Mouse (Mus musculus): Measurements from ENCODE around the gene Mtrf1. TPM values are rescaled to one million over a fixed set of nuclear protein-coding genes. Genes with fewer than 3 reads are reported as not detected.

Gene Mtrf1
- 10.7 and 11.0 TPM in 2 replicates for polyA plus RNA-seq (2014; fragmentation: Nextera tagmentation; extraction: Ambion mirVana)

DNA sequence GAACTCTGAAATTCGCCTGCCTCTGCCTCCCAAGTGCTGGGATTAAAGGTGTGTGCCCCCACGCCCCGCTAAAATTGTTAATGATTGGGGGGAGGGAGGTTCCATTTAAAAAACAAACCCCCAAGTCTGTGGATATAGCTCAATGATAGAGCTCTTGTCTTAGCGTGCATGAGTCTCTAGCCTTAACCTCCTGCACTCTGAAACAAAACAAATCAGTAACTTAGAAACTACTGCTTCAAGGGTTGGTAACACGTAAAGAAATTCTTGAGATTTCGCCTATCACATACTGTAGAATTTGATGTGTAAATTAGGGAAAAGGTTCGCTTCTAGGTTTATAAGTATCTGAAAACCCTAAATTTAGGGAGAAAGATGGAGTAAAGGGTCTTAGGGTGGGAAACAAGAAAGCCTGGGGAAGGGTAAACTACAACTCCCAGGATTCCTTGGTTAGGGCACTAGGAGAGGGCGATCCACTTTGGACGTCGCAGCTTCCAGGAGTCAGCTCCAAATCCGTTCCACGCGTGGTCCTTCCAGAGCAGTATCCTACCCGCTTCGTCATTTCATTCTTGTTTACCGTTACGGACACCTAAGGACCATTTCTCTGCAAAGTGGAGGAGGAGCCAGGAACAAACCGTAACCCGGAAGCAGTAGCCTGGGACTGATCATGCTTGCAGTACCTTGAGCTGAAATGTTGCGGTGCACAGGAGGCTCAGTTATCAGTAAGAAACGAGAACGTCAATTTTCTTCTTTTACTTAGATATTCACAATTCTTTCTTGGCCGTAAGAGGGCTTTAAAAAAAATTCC lies at the start of gene Mtrf1:
Gene Mtrf1, plus strand, starts transcription at position 452 of the 802 bp plus-strand sequence.
- peak within 1 kb of the TSS; percentile 69 for H3K4me2 ChIP-seq (replicated peaks)
- peak within 1 kb of the TSS; percentile 48 for H3K4me3 ChIP-seq (replicated peaks; ENCODE audit: low read length)
- no peaks in the 10 kb centered on the region for H3K9me3 ChIP-seq (ENCODE audit: control insufficient read depth, low read length)
- H3K27me3 ChIP-seq (ENCODE audit: control insufficient read depth, insufficient read depth, low read length), result no peaks in the 10 kb centered on the region
- WGBS, result 18% methylated on average over 23 of the region's 23 CpGs
- peak; percentile 78 for DNase-seq (ENCODE audit: low spot score)
- H3K27ac ChIP-seq, result peak within 1 kb of the TSS; percentile 93
- peaks cover 17% of the 10 kb centered on the region for H3K36me3 ChIP-seq (replicated peaks; ENCODE audit: control insufficient read depth, insufficient read depth)
- H3K9ac ChIP-seq, result peak within 1 kb of the TSS; percentile 59
- ATAC-seq (ENCODE audit: low FRiP score), result peak; percentile 95
- peaks cover 6% of the 10 kb centered on the region for H3K4me1 ChIP-seq (replicated peaks; ENCODE audit: control insufficient read depth, insufficient read depth, low read length)

DNA sequence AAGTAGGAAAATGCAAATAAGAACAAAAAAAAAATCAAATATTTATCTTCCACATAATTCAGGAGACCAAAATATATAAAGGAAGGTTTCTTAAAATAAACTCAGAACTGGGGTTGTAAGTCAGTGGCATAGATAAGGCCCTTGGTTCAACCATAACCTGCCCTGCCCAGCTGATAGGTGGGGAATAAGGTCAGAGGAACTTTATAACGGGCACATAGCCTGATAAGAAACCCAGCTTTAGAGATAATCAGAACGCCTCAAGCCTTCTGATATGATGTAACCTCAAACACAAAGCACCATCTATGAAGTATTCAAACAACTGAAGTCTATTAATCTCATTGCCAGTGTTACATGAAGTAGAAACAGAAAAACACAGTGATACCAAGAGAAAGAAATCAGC lies 39.5 kb upstream of the Mtrf1 start:
- Histone ChIP-seq H3K36me3 (replicated peaks; ENCODE audit: control insufficient read depth, insufficient read depth) (peaks cover 41% of the 10 kb centered on the region), H3K9me3 (ENCODE audit: control insufficient read depth, low read length) (no peaks in the 10 kb centered on the region), H3K27ac (no peak overlapping the region), H3K4me1 (replicated peaks; ENCODE audit: control insufficient read depth, insufficient read depth, low read length) (no peaks in the 10 kb centered on the region), H3K4me2 (replicated peaks) (no peak overlapping the region), H3K27me3 (ENCODE audit: control insufficient read depth, insufficient read depth, low read length) (no peaks in the 10 kb centered on the region), H3K4me3 (replicated peaks; ENCODE audit: low read length) (no peak overlapping the region), H3K9ac (no peak overlapping the region)
- 95% methylated on average over 2 of the region's 2 CpGs for whole genome bisulfite sequencing
- ATAC-seq (ENCODE audit: low FRiP score) (no peak), DNase-seq (ENCODE audit: low spot score) (no peak)

DNA sequence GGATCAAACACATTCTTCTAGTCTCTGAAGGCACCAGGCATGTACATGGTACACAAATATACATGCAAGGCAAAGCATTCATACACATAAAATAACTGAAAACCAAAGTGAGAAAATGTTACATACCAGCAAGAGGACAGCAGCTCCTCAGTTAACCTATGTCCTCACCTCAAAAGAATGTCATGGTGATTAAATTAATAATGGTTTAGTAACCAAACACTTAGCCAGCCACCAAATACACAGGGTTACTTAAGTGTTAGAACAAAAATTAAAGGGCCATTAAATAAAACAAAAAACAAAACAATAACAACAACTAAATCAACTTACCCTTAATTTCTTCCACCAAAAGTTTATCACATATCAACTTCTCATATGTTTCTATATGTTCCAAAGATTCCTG lies 20.5 kb upstream of the Mtrf1 start:
- no peaks in the 10 kb centered on the region for H3K27me3 ChIP-seq (ENCODE audit: control insufficient read depth, insufficient read depth, low read length)
- H3K4me1 ChIP-seq (replicated peaks; ENCODE audit: control insufficient read depth, insufficient read depth, low read length), result no peaks in the 10 kb centered on the region
- no peak overlapping the region for H3K4me3 ChIP-seq (replicated peaks; ENCODE audit: low read length)
- no peak overlapping the region for H3K27ac ChIP-seq
- DNase-seq (ENCODE audit: low spot score), result no peak
- no peak overlapping the region for H3K9ac ChIP-seq
- H3K36me3 ChIP-seq (replicated peaks; ENCODE audit: control insufficient read depth, insufficient read depth), result peaks cover 24% of the 10 kb centered on the region
- H3K9me3 ChIP-seq (ENCODE audit: control insufficient read depth, low read length), result no peaks in the 10 kb centered on the region
- no peak overlapping the region for H3K4me2 ChIP-seq (replicated peaks)
- ATAC-seq (ENCODE audit: low FRiP score), result no peak

DNA sequence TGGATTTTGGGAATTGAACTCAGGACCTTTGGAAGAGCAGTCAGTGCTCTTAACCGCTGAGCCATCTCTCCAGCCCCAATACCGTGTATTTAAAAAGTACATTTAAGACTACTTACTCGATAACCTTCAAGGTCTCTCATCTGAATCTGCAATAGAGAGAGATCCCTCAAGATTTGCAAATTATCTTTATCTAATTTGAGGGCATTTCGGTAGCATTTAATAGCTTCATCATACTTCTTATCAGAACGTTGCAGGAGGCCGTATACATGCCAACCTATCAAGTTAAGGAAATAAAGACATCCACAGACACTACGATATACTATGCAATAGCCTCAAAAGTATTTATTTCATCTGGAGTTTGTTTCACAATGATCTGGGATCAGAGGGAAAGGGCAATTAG lies 14.5 kb upstream of the Mtrf1 start:
- Histone ChIP-seq H3K27me3 (ENCODE audit: control insufficient read depth, insufficient read depth, low read length) (no peaks in the 10 kb centered on the region), H3K27ac (no peak overlapping the region), H3K9ac (no peak overlapping the region), H3K4me2 (replicated peaks) (no peak overlapping the region), H3K9me3 (ENCODE audit: control insufficient read depth, low read length) (no peaks in the 10 kb centered on the region), H3K4me1 (replicated peaks; ENCODE audit: control insufficient read depth, insufficient read depth, low read length) (no peaks in the 10 kb centered on the region), H3K36me3 (replicated peaks; ENCODE audit: control insufficient read depth, insufficient read depth) (peaks cover 15% of the 10 kb centered on the region; the same call in 1 of the 2 replicates), H3K4me3 (replicated peaks; ENCODE audit: low read length) (no peak overlapping the region)
- WGBS, result 90% methylated on average over 7 of the region's 7 CpGs
- no peak for DNase-seq (ENCODE audit: low spot score)
- no peak for ATAC-seq (ENCODE audit: low FRiP score)

DNA sequence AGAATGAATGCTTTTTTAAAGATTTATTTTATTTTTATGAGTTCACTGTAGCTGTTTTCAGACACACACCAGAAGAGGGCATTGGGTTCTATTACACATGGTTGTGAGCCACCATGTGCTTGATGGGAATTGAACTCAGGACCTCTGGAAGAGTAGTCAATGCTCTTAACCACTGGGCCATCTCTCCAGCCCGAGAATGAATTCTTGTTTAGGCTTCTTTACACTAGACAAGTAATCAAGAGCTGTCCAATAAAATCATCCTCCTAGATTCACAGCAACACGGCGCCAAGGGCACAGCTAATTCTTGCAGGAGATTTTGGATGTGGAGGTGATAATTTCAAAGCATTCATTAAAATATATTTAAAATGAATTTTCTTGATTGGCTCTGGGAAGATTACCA lies 9.3 kb upstream of the Mtrf1 start:
- Histone ChIP-seq H3K9me3 (ENCODE audit: control insufficient read depth, low read length) (no peaks in the 10 kb centered on the region), H3K4me2 (replicated peaks) (no peak overlapping the region), H3K4me1 (replicated peaks; ENCODE audit: control insufficient read depth, insufficient read depth, low read length) (peaks cover 11% of the 10 kb centered on the region), H3K4me3 (replicated peaks; ENCODE audit: low read length) (no peak overlapping the region), H3K27ac (no peak overlapping the region), H3K27me3 (ENCODE audit: control insufficient read depth, insufficient read depth, low read length) (no peaks in the 10 kb centered on the region), H3K36me3 (replicated peaks; ENCODE audit: control insufficient read depth, insufficient read depth) (0 out of 2 replicates have a peak, but pooled peaks cover 4% of the 10 kb centered on the region), H3K9ac (no peak overlapping the region)
- WGBS, result 96% methylated on average over 3 of the region's 3 CpGs
- no peak for ATAC-seq (ENCODE audit: low FRiP score)
- no peak for DNase-seq (ENCODE audit: low spot score)

DNA sequence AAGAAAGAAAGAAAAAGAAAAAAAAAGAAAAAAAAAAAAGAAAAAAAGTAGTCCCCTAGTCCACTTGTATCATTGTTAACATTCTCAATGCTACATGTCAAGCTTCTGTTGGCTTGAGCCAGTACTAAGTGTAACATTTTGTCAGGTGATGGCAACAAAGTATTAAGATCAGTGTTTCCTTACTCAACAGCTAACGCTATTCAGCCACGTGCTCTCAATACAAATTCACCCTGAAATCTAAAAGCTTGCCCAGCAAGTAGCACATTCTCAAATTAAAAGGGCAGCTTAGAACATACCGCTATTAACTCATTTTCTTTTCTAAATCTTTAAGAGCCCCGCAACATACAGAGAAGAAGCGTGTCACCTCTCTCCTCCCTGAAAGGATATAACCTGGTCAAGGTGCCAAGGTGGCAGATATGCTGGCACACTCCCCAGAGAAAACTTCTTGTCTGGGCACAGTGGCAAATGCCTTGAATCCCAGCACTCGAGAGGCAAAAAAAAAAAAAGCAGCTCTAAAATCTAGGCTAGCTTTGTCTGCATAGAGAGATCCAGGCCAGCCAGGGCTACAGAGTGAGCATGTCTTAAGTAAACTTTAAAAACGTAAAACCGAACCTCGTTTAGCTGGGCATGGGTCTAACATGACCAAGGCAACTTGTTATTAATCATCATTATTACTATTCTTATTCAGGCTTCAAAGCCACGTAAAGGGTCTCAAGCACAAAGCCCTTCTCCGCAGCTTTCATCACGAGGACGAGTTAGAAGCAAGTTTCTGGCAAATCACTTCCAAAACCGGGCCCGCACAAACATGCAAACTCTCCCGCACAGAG lies 7.9 kb upstream of the Mtrf1 start:
- Histone ChIP-seq H3K9ac (peak overlapping the region; percentile 74), H3K27ac (peak overlapping the region; percentile 92), H3K4me3 (replicated peaks; ENCODE audit: low read length) (peak overlapping the region; percentile 74), H3K27me3 (ENCODE audit: control insufficient read depth, insufficient read depth, low read length) (no peaks in the 10 kb centered on the region), H3K4me2 (replicated peaks) (peak overlapping the region; percentile 65), H3K9me3 (ENCODE audit: control insufficient read depth, low read length) (no peaks in the 10 kb centered on the region), H3K4me1 (replicated peaks; ENCODE audit: control insufficient read depth, insufficient read depth, low read length) (peaks cover 11% of the 10 kb centered on the region), H3K36me3 (replicated peaks; ENCODE audit: control insufficient read depth, insufficient read depth) (0 out of 2 replicates have a peak, but pooled peaks cover 4% of the 10 kb centered on the region)
- WGBS, result 2% methylated on average over 16 of the region's 16 CpGs
- no peak; the same call in 1 of the 2 replicates for ATAC-seq (ENCODE audit: low FRiP score)
- peak; percentile 44 for DNase-seq (ENCODE audit: low spot score)

DNA sequence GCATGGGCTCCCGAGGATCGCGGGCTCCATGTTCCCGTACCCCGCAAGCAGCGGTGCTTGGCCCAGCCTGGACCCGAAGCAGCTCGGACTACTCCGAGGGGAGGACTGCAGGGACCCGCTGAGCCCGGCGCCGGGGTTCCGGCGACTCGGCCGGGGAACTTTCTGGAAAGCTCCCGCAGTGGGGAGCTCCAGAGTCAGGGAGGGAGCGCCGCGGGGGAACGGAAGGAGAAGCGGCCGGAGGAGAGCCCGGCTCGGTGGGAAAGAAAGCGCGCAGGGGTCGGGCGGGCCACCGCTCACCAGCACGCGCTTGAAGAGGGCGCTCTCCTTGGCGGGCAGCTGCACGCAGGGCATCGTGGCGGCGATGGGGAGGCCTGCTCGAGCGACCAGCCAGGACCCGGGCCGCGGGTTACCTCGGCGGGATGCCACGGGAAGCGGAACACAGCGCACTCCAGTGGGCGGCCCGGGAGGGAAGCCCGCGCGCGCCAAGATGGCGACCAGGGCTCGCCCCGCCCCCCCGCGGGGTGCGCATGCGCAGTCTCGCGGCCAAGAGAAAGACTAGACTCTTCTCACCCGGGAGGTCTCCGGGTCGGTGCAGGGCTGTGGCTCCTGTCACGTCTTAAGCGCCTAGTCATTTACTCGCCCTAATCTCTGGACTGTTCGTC lies 7.2 kb upstream of the Mtrf1 start, which contains the start of gene Naa16:
Gene Naa16, minus strand, starts transcription at position 514 of the 662 bp plus-strand sequence.
- peak; percentile 98 for DNase-seq (ENCODE audit: low spot score)
- Histone ChIP-seq H3K4me1 (replicated peaks; ENCODE audit: control insufficient read depth, insufficient read depth, low read length) (peaks cover 11% of the 10 kb centered on the region), H3K27me3 (ENCODE audit: control insufficient read depth, insufficient read depth, low read length) (no peaks in the 10 kb centered on the region), H3K27ac (peak within 1 kb of the TSS; percentile 92), H3K36me3 (replicated peaks; ENCODE audit: control insufficient read depth, insufficient read depth) (no peaks in the 10 kb centered on the region), H3K9me3 (ENCODE audit: control insufficient read depth, low read length) (no peaks in the 10 kb centered on the region), H3K4me2 (replicated peaks) (peak within 1 kb of the TSS; percentile 65), H3K4me3 (replicated peaks; ENCODE audit: low read length) (peak within 1 kb of the TSS; percentile 74), H3K9ac (peak within 1 kb of the TSS; percentile 74)
- WGBS, result under 1% methylated on average over 70 of the region's 71 CpGs
- peak; percentile 97 for ATAC-seq (ENCODE audit: low FRiP score)

DNA sequence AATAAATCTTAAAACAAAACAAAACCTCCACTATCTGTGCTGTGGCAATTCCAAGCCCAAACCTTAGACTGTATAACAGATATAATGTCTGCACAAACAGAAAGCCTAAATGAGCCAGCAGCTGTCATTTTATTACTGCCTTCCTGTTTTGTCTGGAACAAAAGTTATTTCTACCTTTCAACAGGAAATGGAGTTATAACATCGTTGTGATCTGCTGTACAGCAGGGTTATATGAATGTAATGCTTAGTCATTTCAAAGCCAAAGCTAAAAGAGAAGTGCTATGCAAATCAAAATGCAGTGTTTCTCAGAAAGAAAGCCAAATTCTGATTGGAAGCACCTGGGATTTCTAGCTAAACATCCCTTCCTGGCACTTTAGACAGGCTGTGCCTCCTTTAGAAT lies 4.3 kb upstream of the Mtrf1 start:
- Histone ChIP-seq H3K27ac (no peak overlapping the region), H3K27me3 (ENCODE audit: control insufficient read depth, insufficient read depth, low read length) (no peaks in the 10 kb centered on the region), H3K9ac (no peak overlapping the region), H3K4me2 (replicated peaks) (no peak overlapping the region), H3K4me1 (replicated peaks; ENCODE audit: control insufficient read depth, insufficient read depth, low read length) (peaks cover 14% of the 10 kb centered on the region), H3K4me3 (replicated peaks; ENCODE audit: low read length) (no peak overlapping the region), H3K9me3 (ENCODE audit: control insufficient read depth, low read length) (no peaks in the 10 kb centered on the region), H3K36me3 (replicated peaks; ENCODE audit: control insufficient read depth, insufficient read depth) (no peaks in the 10 kb centered on the region)
- ATAC-seq (ENCODE audit: low FRiP score) (no peak), DNase-seq (ENCODE audit: low spot score) (no peak)
- 75% methylated on average over 1 of the region's 1 CpGs for WGBS

DNA sequence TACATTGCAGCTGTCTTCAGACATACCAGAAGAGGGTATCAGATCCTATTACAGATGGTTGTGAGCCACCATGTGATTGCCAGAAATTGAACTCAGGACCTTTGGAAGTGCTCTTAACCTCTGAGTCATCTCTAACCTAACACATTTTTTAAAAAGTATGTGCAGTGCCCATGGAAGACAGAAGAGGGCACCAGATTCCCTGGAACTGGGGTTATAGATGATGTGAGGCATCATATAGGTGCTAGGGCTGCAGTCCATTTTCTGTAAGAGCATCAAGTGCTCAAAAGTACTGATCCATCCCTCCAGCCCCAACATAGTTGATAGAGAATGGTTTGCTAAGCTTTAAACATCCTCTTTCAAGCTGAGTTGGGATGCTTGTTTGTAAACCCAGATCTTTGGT lies 3.0 kb upstream of the Mtrf1 start:
- no peak overlapping the region for H3K4me2 ChIP-seq (replicated peaks)
- H3K36me3 ChIP-seq (replicated peaks; ENCODE audit: control insufficient read depth, insufficient read depth), result no peaks in the 10 kb centered on the region; the same call in 1 of the 2 replicates
- no peak overlapping the region for H3K9ac ChIP-seq
- no peak overlapping the region for H3K4me3 ChIP-seq (replicated peaks; ENCODE audit: low read length)
- no peak overlapping the region for H3K27ac ChIP-seq
- ATAC-seq (ENCODE audit: low FRiP score) (no peak), DNase-seq (ENCODE audit: low spot score) (peak; percentile 59)
- no peaks in the 10 kb centered on the region for H3K27me3 ChIP-seq (ENCODE audit: control insufficient read depth, insufficient read depth, low read length)
- peaks cover 9% of the 10 kb centered on the region for H3K4me1 ChIP-seq (replicated peaks; ENCODE audit: control insufficient read depth, insufficient read depth, low read length)
- H3K9me3 ChIP-seq (ENCODE audit: control insufficient read depth, low read length), result no peaks in the 10 kb centered on the region

All from hindbrain, embryonic 14.5 days (tissue).